10 mouse cellular contexts compared by ENCODE assay signal in genomic region chr19:45575632-45576001, GRCm38 (mm10). TPM values are rescaled to one million over a fixed set of nuclear protein-coding genes. Genes with fewer than 3 reads are reported as not detected.
DNase-seq lines count a peak whose midpoint lies in the region; ATAC-seq and TF ChIP-seq lines count a peak whose summit lies in the region.
"Had no signal": no experiment of that assay in that cellular context is flagged by ENCODE, and none has a peak within 500 bp of the region (broad histone marks: within the 10 kb centered on the region; RNA-seq: fewer than 3 reads in every experiment).

No protein-coding gene starts in this region.

- TF ChIP-seq CTCF in bone marrow, adult 2 months (IDR thresholded peaks at IDR 0.05; ENCODE audit: control insufficient read depth, insufficient read depth, low read length): no peak

- 7% methylated on average over 8 of the region's 8 CpGs for WGBS in hindbrain, embryonic 10.5 days
- WGBS in hindbrain, embryonic 16.5 days: 19% methylated on average over 8 of the region's 8 CpGs
- WGBS in bone marrow, adult 2 months: 28% methylated on average over 8 of the region's 8 CpGs
- 7% methylated on average over 8 of the region's 8 CpGs for WGBS in intestine, embryonic 14.5 days
- 35% methylated on average over 8 of the region's 8 CpGs for WGBS in macrophage (ENCODE audit: missing documents)

- H3K79me2 ChIP-seq in macrophage (ENCODE audit: inconsistent target): no peaks in the 10 kb centered on the region

- H3K9ac ChIP-seq in hindbrain, embryonic 16.5 days (ENCODE audit: low read depth, low read length): no peak overlapping the region
- no peak overlapping the region for H3K9ac ChIP-seq in intestine, embryonic 14.5 days (ENCODE audit: low read length)

- peaks cover 97% of the 10 kb centered on the region for H3K27me3 ChIP-seq in hindbrain, embryonic 10.5 days (ENCODE audit: insufficient read depth, poor library complexity, severe bottlenecking)
- no peaks in the 10 kb centered on the region; the same call in 1 of the 2 replicates for H3K27me3 ChIP-seq in hindbrain, embryonic 16.5 days (replicated peaks; ENCODE audit: control insufficient read depth, insufficient read depth, low read length)
- no peaks in the 10 kb centered on the region for H3K27me3 ChIP-seq in intestine, embryonic 14.5 days (replicated peaks; ENCODE audit: control insufficient read depth, insufficient read depth, low read length)

- ATAC-seq in hindbrain, embryonic 16.5 days: no peak
- 0 out of 2 replicates have a peak, but pooled peaks have one; percentile 36 for ATAC-seq in intestine, embryonic 14.5 days (replicated peaks; ENCODE audit: low FRiP score, low TSS enrichment, low read depth)

- DNase-seq in hindbrain, embryonic 10.5 days (ENCODE audit: low spot score): peak; percentile 24
- no peak for DNase-seq in intestine, embryonic 14.5 days (ENCODE audit: low spot score)
- DNase-seq in right cerebral cortex, adult 2 months (ENCODE audit: low spot score in 2 of 2): no peak
- DNase-seq in T-cell, adult 2 months (ENCODE audit: low spot score): no peak
- no peak for DNase-seq in spleen, adult 18-20 months
- DNase-seq: kidney, adult 18-20 months; left cerebral cortex, postnatal 4 days had no signal

- H3K9me3 ChIP-seq in hindbrain, embryonic 10.5 days: no peaks in the 10 kb centered on the region
- no peaks in the 10 kb centered on the region for H3K9me3 ChIP-seq in hindbrain, embryonic 16.5 days (ENCODE audit: control insufficient read depth, low read length)
- H3K9me3 ChIP-seq in intestine, embryonic 14.5 days (ENCODE audit: control insufficient read depth, low read length): no peaks in the 10 kb centered on the region

- H3K27ac ChIP-seq in hindbrain, embryonic 10.5 days: peak overlapping the region; percentile 6; the same call in 1 of the 2 replicates
- no peak overlapping the region for H3K27ac ChIP-seq in hindbrain, embryonic 16.5 days (ENCODE audit: low read depth, low read length)
- H3K27ac ChIP-seq in bone marrow, adult 2 months (ENCODE audit: control insufficient read depth, insufficient read depth, low read depth, low read length, poor library complexity): peak overlapping the region; percentile 89
- H3K27ac ChIP-seq in intestine, embryonic 14.5 days (ENCODE audit: low read depth): no peak overlapping the region
- peak overlapping the region; percentile 49 for H3K27ac ChIP-seq in macrophage

- H3K4me3 ChIP-seq in hindbrain, embryonic 10.5 days: no peak overlapping the region
- H3K4me3 ChIP-seq in hindbrain, embryonic 16.5 days (ENCODE audit: low read length): no peak overlapping the region
- peak overlapping the region; percentile 57 for H3K4me3 ChIP-seq in bone marrow, adult 2 months (replicated peaks; ENCODE audit: control insufficient read depth, low read depth, low read length)
- H3K4me3 ChIP-seq in intestine, embryonic 14.5 days (ENCODE audit: low read depth, low read length): no peak overlapping the region
- H3K4me3 ChIP-seq in macrophage (ENCODE audit: inconsistent target): no peak overlapping the region; the same call in 1 of the 2 replicates

- no peak overlapping the region for H3K4me2 ChIP-seq in hindbrain, embryonic 16.5 days (ENCODE audit: low read length)
- H3K4me2 ChIP-seq in intestine, embryonic 14.5 days (ENCODE audit: low read length): no peak overlapping the region

- peaks cover 56% of the 10 kb centered on the region for H3K4me1 ChIP-seq in hindbrain, embryonic 10.5 days (replicated peaks)
- peaks cover 11% of the 10 kb centered on the region for H3K4me1 ChIP-seq in hindbrain, embryonic 16.5 days (ENCODE audit: control insufficient read depth, insufficient read depth, low read depth, low read length)
- peaks cover 12% of the 10 kb centered on the region for H3K4me1 ChIP-seq in bone marrow, adult 2 months (ENCODE audit: control insufficient read depth, insufficient read depth, low read length)
- peaks cover 23% of the 10 kb centered on the region for H3K4me1 ChIP-seq in intestine, embryonic 14.5 days (replicated peaks; ENCODE audit: control insufficient read depth, insufficient read depth, low read length)

- peaks cover 71% of the 10 kb centered on the region for H3K36me3 ChIP-seq in hindbrain, embryonic 10.5 days
- peaks cover 17% of the 10 kb centered on the region for H3K36me3 ChIP-seq in hindbrain, embryonic 16.5 days (ENCODE audit: control insufficient read depth, insufficient read depth, low read length)
- H3K36me3 ChIP-seq in intestine, embryonic 14.5 days (ENCODE audit: control insufficient read depth, insufficient read depth, low read length): peaks cover 29% of the 10 kb centered on the region
- peaks cover 42% of the 10 kb centered on the region for H3K36me3 ChIP-seq in macrophage (ENCODE audit: inconsistent target)

- no peak for TF ChIP-seq POLR2A in bone marrow, adult 2 months (IDR thresholded peaks at IDR 0.05; ENCODE audit: borderline replicate concordance, control insufficient read depth, low read depth, low read length)

RNA-seq across cellular contexts. Expression of gene Gm17018, which starts 15.2 kb away (rescaled TPM):
- 48.8 and 62.1 TPM in 2 replicates for polyA plus RNA-seq in hindbrain, embryonic 10.5 days (2016; fragmentation: Nextera tagmentation; extraction: Ambion mirVana)
- polyA plus RNA-seq in hindbrain, embryonic 16.5 days (2015; fragmentation: Nextera tagmentation; extraction: Ambion mirVana): 77.0 and 85.7 TPM in 2 replicates
- polyA plus RNA-seq in bone marrow, adult 2 months (2011; ENCODE audit: insufficient read depth, insufficient read length, low replicate concordance, missing spikeins): 16.1 and 32.6 TPM in 2 replicates
- polyA plus RNA-seq in intestine, embryonic 14.5 days (2014; fragmentation: Nextera tagmentation; extraction: Ambion mirVana): 41.8 and 44.0 TPM in 2 replicates
- total RNA-seq in macrophage (2018; cell fraction: chromatin; rRNA removed): 10 to 100 TPM in 17 of 26 experiments, 1 to 10 TPM in 9; 1.2 to 25.9 (median 14.2) TPM
- total RNA-seq in macrophage (2018; cell fraction: cytosol; rRNA removed): 10 to 100 TPM in 25 of 26 experiments, 1 to 10 TPM in 1; 9.3 to 25.5 (median 18.2) TPM
- 10 to 100 TPM in 14 of 26 experiments, 1 to 10 TPM in 12; 2.6 to 23.4 (median 10.9) TPM for total RNA-seq in macrophage (2018; cell fraction: nucleus; rRNA removed)
- polyA plus RNA-seq in macrophage (2018): 17.7 to 20.9 TPM (median 20.5 TPM) in 3 replicates

RNA-seq across cellular contexts. Expression of gene Poll, which starts 15.3 kb away (rescaled TPM):
- polyA plus RNA-seq in hindbrain, embryonic 10.5 days (2016; fragmentation: Nextera tagmentation; extraction: Ambion mirVana): 21.5 and 21.6 TPM in 2 replicates
- 11.1 and 14.6 TPM in 2 replicates for polyA plus RNA-seq in hindbrain, embryonic 16.5 days (2015; fragmentation: Nextera tagmentation; extraction: Ambion mirVana)
- polyA plus RNA-seq in bone marrow, adult 2 months (2011; ENCODE audit: insufficient read depth, insufficient read length, low replicate concordance, missing spikeins): 2.1 and 5.2 TPM in 2 replicates
- 13.5 and 14.3 TPM in 2 replicates for polyA plus RNA-seq in intestine, embryonic 14.5 days (2014; fragmentation: Nextera tagmentation; extraction: Ambion mirVana)
- 1 to 10 TPM in 25 of 26 experiments, under 1 TPM in 1; 0.86 to 8.7 (median 4.0) TPM for total RNA-seq in macrophage (2018; cell fraction: chromatin; rRNA removed)
- total RNA-seq in macrophage (2018; cell fraction: cytosol; rRNA removed): 1 to 10 TPM; 2.8 to 7.9 (median 5.7) TPM
- total RNA-seq in macrophage (2018; cell fraction: nucleus; rRNA removed): 1 to 10 TPM; 1.5 to 9.1 (median 4.5) TPM
- polyA plus RNA-seq in macrophage (2018): 3.9 to 6.8 TPM (median 4.7 TPM) in 3 replicates

Comparison
In these comparisons a context has a peak if more than half of its experiments do, and no peak if none do; other contexts are left out.
1. H3K27ac ChIP-seq: peak in hindbrain, embryonic 10.5 days (single experiment), bone marrow, adult 2 months (single experiment) and macrophage (single experiment); none in hindbrain, embryonic 16.5 days (single experiment) and intestine, embryonic 14.5 days (single experiment).